Mouse (Mus musculus) heart, embryonic 13.5 days (tissue): ENCODE measurements at regions not wholly inside any gene's neighbourhood (a gene's known extent, or its start where the extent isn't known, plus 50 kb on each side); places are given as distances from the start of the nearest gene placed in this dataset.
"Not testable (repeated sequence)": the region's sequence is repeated elsewhere in the genome, so short reads cannot be mapped to it uniquely, and the experiment has no call there.

ENCODE experiments used
- ATAC-seq: fragments of 200-750 bp; cut with Nextera tagmentation; 2 replicates; pipeline ENCODE4 v1.8.0; 2017; ENCODE audit warnings: moderate TSS enrichment; ENCODE audit not compliant: insufficient number of reproducible peaks, low FRiP score, low TSS enrichment; ENCODE audit errors: extremely low read depth
- H3K27ac ChIP-seq: fragments of 300-500 bp; sonication (generic); replicated peaks from 2 replicates; pipeline ENCODE4 v1.5.1; 2015; ENCODE audit warnings: moderate library complexity, mild to moderate bottlenecking, inconsistent platforms
- H3K27me3 ChIP-seq: fragments of 300-500 bp; sonication (generic); replicated peaks from 2 replicates; pipeline ENCODE4 v1.6.1; 2015; ENCODE audit warnings: mild to moderate bottlenecking, inconsistent platforms
- H3K36me3 ChIP-seq: fragments of 300-500 bp; sonication (generic); 2 replicates; pipeline ENCODE4 v1.6.1; 2015; ENCODE audit warnings: mild to moderate bottlenecking, inconsistent platforms
- H3K4me1 ChIP-seq: fragments of 300-500 bp; sonication (generic); 2 replicates; pipeline ENCODE4 v1.6.1; 2015; ENCODE audit warnings: inconsistent platforms
- H3K4me2 ChIP-seq: fragments of 300-500 bp; sonication (generic); 2 replicates; pipeline ENCODE4 v1.6.1; 2015; ENCODE audit warnings: inconsistent platforms, mild to moderate bottlenecking, moderate library complexity
- H3K4me3 ChIP-seq: fragments of 300-500 bp; sonication (generic); 2 replicates; pipeline ENCODE4 v1.5.1; 2015; ENCODE audit warnings: moderate library complexity, mild to moderate bottlenecking, inconsistent platforms
- H3K9ac ChIP-seq: fragments of 300-500 bp; sonication (generic); 2 replicates; pipeline ENCODE4 v1.6.1; 2015; ENCODE audit warnings: inconsistent platforms, mild to moderate bottlenecking, moderate library complexity
- H3K9me3 ChIP-seq: fragments of 300-500 bp; sonication (generic); 2 replicates; pipeline ENCODE4 v1.6.1; 2016; ENCODE audit warnings: inconsistent platforms
- WGBS: fragments of 180-500 bp; shearing (Covaris S2); methylation state at CpG from one replicate; pipeline ENCODE4 v1.1.7; 2015; ENCODE audit warnings: mixed read lengths; 5-methylcytosine and 5-hydroxymethylcytosine counted together

- H3K27me3 ChIP-seq, H3K36me3 ChIP-seq, ATAC-seq, H3K4me1 ChIP-seq, H3K4me2 ChIP-seq, H3K9ac ChIP-seq, H3K9me3 ChIP-seq, H3K27ac ChIP-seq, H3K4me3 ChIP-seq: not testable (repeated sequence)
Observed at GRCm38 (mm10) chr12:18606126-18606525, 91.8 kb downstream of the 5730507C01Rik start.

GRCm38 (mm10) chr12:18609835-18610234, 95.5 kb downstream of the 5730507C01Rik start:
- H3K27me3 ChIP-seq = no peaks in the 10 kb centered on the region
- H3K27ac ChIP-seq = peak overlapping the region; percentile 79
- ATAC-seq = peak; percentile 80
- H3K9ac ChIP-seq = peak overlapping the region; percentile 86
- H3K36me3 ChIP-seq = no peaks in the 10 kb centered on the region
- H3K9me3 ChIP-seq = no peaks in the 10 kb centered on the region
- no peaks in the 10 kb centered on the region for H3K4me1 ChIP-seq
- WGBS = under 1% methylated on average over 34 of the region's 38 CpGs
- H3K4me2 ChIP-seq = peak overlapping the region; percentile 73
- peak overlapping the region; percentile 72 for H3K4me3 ChIP-seq

GRCm38 (mm10) chr12:18610581-18610980, 96.3 kb downstream of the 5730507C01Rik start:
- not testable (repeated sequence) for H3K9me3 ChIP-seq, ATAC-seq, H3K27me3 ChIP-seq, H3K4me1 ChIP-seq, H3K27ac ChIP-seq, H3K36me3 ChIP-seq
- peak overlapping the region; percentile 73 for H3K4me2 ChIP-seq
- WGBS = 2% methylated on average over 24 of the region's 24 CpGs
- H3K9ac ChIP-seq = peak overlapping the region; percentile 86
- peak overlapping the region; percentile 72 for H3K4me3 ChIP-seq
